Mouse (Mus musculus) T-helper 2 cell (primary cell): ENCODE measurements at regions not wholly inside any gene's neighbourhood (a gene's known extent, or its start where the extent isn't known, plus 50 kb on each side); places are given as distances from the start of the nearest gene placed in this dataset.

Experiments
- in situ Hi-C: fragments of 300-600 bp; cut with MboI, MseI; formaldehyde crosslinking; loops from one replicate; pipeline ENCODE4 v1.15.1; 2025; ENCODE audit warnings: high pct_unique_total_duplicates

- in situ Hi-C loops: no loop called here
These were observed 639.2 kb upstream of the Gm11114 start for GRCm38 (mm10) chr9:84673327-84673726.

GRCm38 (mm10) chr9:84678416-84678815 is 634.2 kb upstream of the Gm11114 start:
- in situ Hi-C loops: no loop called here

- in situ Hi-C loops: no loop called here
These were observed 593.9 kb upstream of the Gm11114 start for GRCm38 (mm10) chr9:84718615-84719191.

- in situ Hi-C loops: no loop called here
These were observed 593.2 kb upstream of the Gm11114 start for GRCm38 (mm10) chr9:84719396-84719795.

GRCm38 (mm10) chr9:84720454-84720853 is 592.1 kb upstream of the Gm11114 start:
- in situ Hi-C loops: no loop called here

- in situ Hi-C loops: no loop called here
These were observed 573.3 kb upstream of the Gm11114 start for GRCm38 (mm10) chr9:84739266-84739665.

GRCm38 (mm10) chr9:84740336-84740735 is 572.2 kb upstream of the Gm11114 start:
- in situ Hi-C loops: no loop called here

GRCm38 (mm10) chr9:84754332-84754731 is 558.2 kb upstream of the Gm11114 start:
- in situ Hi-C loops: no loop called here

GRCm38 (mm10) chr9:84754828-84755227 is 557.7 kb upstream of the Gm11114 start:
- in situ Hi-C loops: no loop called here

GRCm38 (mm10) chr9:84774348-84774747 is 538.2 kb upstream of the Gm11114 start:
- in situ Hi-C loops: no loop called here

- in situ Hi-C loops: no loop called here
These were observed 537.4 kb upstream of the Gm11114 start for GRCm38 (mm10) chr9:84775190-84775589.

- in situ Hi-C loops: no loop called here
These were observed 533.4 kb upstream of the Gm11114 start for GRCm38 (mm10) chr9:84779125-84779524.

- in situ Hi-C loops: no loop called here
These were observed 486.8 kb upstream of the Gm11114 start for GRCm38 (mm10) chr9:84825768-84826167.

- in situ Hi-C loops: no loop called here
These were observed 483.6 kb upstream of the Gm11114 start for GRCm38 (mm10) chr9:84828934-84829333.

GRCm38 (mm10) chr9:84830639-84831038 is 481.9 kb upstream of the Gm11114 start:
- in situ Hi-C loops: no loop called here

GRCm38 (mm10) chr9:84837498-84837897 is 475.1 kb upstream of the Gm11114 start:
- in situ Hi-C loops: no loop called here

- in situ Hi-C loops: no loop called here
These were observed 468.6 kb upstream of the Gm11114 start for GRCm38 (mm10) chr9:84844021-84844420.

- in situ Hi-C loops: no loop called here
These were observed 451.0 kb upstream of the Gm11114 start for GRCm38 (mm10) chr9:84861600-84861999.

GRCm38 (mm10) chr9:84863431-84863830 is 449.1 kb upstream of the Gm11114 start:
- in situ Hi-C loops: no loop called here

GRCm38 (mm10) chr9:84894148-84894547 is 418.4 kb upstream of the Gm11114 start:
- in situ Hi-C loops: no loop called here

- in situ Hi-C loops: no loop called here
These were observed 416.5 kb upstream of the Gm11114 start for GRCm38 (mm10) chr9:84896073-84896472.

GRCm38 (mm10) chr9:84900643-84901042 is 411.9 kb upstream of the Gm11114 start:
- in situ Hi-C loops: no loop called here

GRCm38 (mm10) chr9:84906244-84906643 is 406.3 kb upstream of the Gm11114 start:
- in situ Hi-C loops: no loop called here

- in situ Hi-C loops: no loop called here
These were observed 399.3 kb upstream of the Gm11114 start for GRCm38 (mm10) chr9:84913321-84913720.
